Mouse (Mus musculus): ENCODE measurements around the gene Kifc3. TPM values are rescaled to one million over a fixed set of nuclear protein-coding genes. Genes with fewer than 3 reads are reported as not detected.
A peak's percentile ranks its signal among the peaks of the same experiment; 100 is the strongest.

Kifc3 gene
- polyA plus RNA-seq, 1 experiment from 2014 or later, result 20.9 TPM

DNA sequence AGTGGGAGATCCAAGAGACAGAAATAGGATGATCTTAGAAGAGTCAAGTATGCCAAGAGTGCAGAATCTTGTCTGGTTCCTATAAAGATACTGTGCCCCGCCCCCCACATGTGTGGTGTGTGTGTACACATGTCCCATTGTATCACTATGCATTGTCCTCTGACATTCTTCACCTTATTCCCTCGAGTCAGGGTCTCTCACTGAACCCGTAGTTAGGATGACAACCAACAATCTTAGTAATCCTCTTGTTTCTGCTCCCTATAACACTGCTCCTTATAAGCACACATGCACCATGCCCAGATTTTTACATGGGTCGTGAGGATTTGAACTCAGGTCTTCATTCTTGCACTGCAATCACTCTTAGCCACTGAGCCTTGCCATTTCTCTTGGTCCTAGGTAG, 123.3 kb downstream of the Kifc3 start:
- Histone ChIP-seq H3K4me2 (replicated peaks; ENCODE audit: low read depth) (no peak overlapping the region), H3K36me3 (ENCODE audit: control insufficient read depth, insufficient read depth) (peaks cover 4% of the 10 kb centered on the region; the same call in 1 of the 2 replicates), H3K27me3 (replicated peaks; ENCODE audit: control insufficient read depth, insufficient read depth, low read length) (no peaks in the 10 kb centered on the region), H3K4me1 (replicated peaks; ENCODE audit: control insufficient read depth, insufficient read depth, low read length) (no peaks in the 10 kb centered on the region), H3K27ac (ENCODE audit: low read depth, low read length) (no peak overlapping the region), H3K9me3 (ENCODE audit: control insufficient read depth) (no peaks in the 10 kb centered on the region), H3K9ac (ENCODE audit: low read depth, low read length) (no peak overlapping the region), H3K4me3 (ENCODE audit: low read depth, low read length) (no peak overlapping the region)
- no peak for TF ChIP-seq CTCF (IDR thresholded peaks at IDR 0.05; ENCODE audit: low read depth)
- ATAC-seq, result no peak
- 85% methylated on average over 4 of the region's 4 CpGs for WGBS

GRCm38 (mm10) chr8:95078055-95078454, 124.6 kb downstream of the Kifc3 start:
- ATAC-seq, result no peak
- no peaks in the 10 kb centered on the region for H3K4me1 ChIP-seq (replicated peaks; ENCODE audit: control insufficient read depth, insufficient read depth, low read length)
- H3K9ac ChIP-seq (ENCODE audit: low read depth, low read length), result no peak overlapping the region
- no peaks in the 10 kb centered on the region for H3K9me3 ChIP-seq (ENCODE audit: control insufficient read depth)
- H3K36me3 ChIP-seq (ENCODE audit: control insufficient read depth, insufficient read depth), result no peaks in the 10 kb centered on the region
- no peak for TF ChIP-seq CTCF (IDR thresholded peaks at IDR 0.05; ENCODE audit: low read depth)
- WGBS, result 70% methylated on average over 3 of the region's 3 CpGs
- H3K4me2 ChIP-seq (replicated peaks; ENCODE audit: low read depth), result no peak overlapping the region
- H3K27me3 ChIP-seq (replicated peaks; ENCODE audit: control insufficient read depth, insufficient read depth, low read length), result no peaks in the 10 kb centered on the region
- no peak overlapping the region for H3K4me3 ChIP-seq (ENCODE audit: low read depth, low read length)
- no peak overlapping the region for H3K27ac ChIP-seq (ENCODE audit: low read depth, low read length)

GRCm38 (mm10) chr8:95076151-95076550, 126.5 kb downstream of the Kifc3 start:
- H3K4me3 ChIP-seq (ENCODE audit: low read depth, low read length), result no peak overlapping the region
- TF ChIP-seq CTCF (IDR thresholded peaks at IDR 0.05; ENCODE audit: low read depth), result no peak
- no peaks in the 10 kb centered on the region for H3K27me3 ChIP-seq (replicated peaks; ENCODE audit: control insufficient read depth, insufficient read depth, low read length)
- H3K9ac ChIP-seq (ENCODE audit: low read depth, low read length), result no peak overlapping the region
- no peak overlapping the region for H3K4me2 ChIP-seq (replicated peaks; ENCODE audit: low read depth)
- H3K4me1 ChIP-seq (replicated peaks; ENCODE audit: control insufficient read depth, insufficient read depth, low read length), result no peaks in the 10 kb centered on the region
- 75% methylated on average over 17 of the region's 17 CpGs for WGBS
- H3K36me3 ChIP-seq (ENCODE audit: control insufficient read depth, insufficient read depth), result no peaks in the 10 kb centered on the region
- no peak for ATAC-seq
- no peak overlapping the region for H3K27ac ChIP-seq (ENCODE audit: low read depth, low read length)
- no peaks in the 10 kb centered on the region for H3K9me3 ChIP-seq (ENCODE audit: control insufficient read depth)

- no peak overlapping the region for H3K27ac ChIP-seq (ENCODE audit: low read depth, low read length)
- no peak for TF ChIP-seq CTCF (IDR thresholded peaks at IDR 0.05; ENCODE audit: low read depth)
- H3K4me1 ChIP-seq (replicated peaks; ENCODE audit: control insufficient read depth, insufficient read depth, low read length), result no peaks in the 10 kb centered on the region
- H3K4me2 ChIP-seq (replicated peaks; ENCODE audit: low read depth), result no peak overlapping the region
- H3K4me3 ChIP-seq (ENCODE audit: low read depth, low read length), result no peak overlapping the region
- ATAC-seq, result no peak
- H3K27me3 ChIP-seq (replicated peaks; ENCODE audit: control insufficient read depth, insufficient read depth, low read length), result no peaks in the 10 kb centered on the region
- H3K9ac ChIP-seq (ENCODE audit: low read depth, low read length), result no peak overlapping the region
- no peaks in the 10 kb centered on the region for H3K36me3 ChIP-seq (ENCODE audit: control insufficient read depth, insufficient read depth)
- H3K9me3 ChIP-seq (ENCODE audit: control insufficient read depth), result no peaks in the 10 kb centered on the region
- WGBS, result 84% methylated on average over 3 of the region's 3 CpGs
These were observed 127.1 kb downstream of the Kifc3 start for GRCm38 (mm10) chr8:95075504-95075903.

DNA sequence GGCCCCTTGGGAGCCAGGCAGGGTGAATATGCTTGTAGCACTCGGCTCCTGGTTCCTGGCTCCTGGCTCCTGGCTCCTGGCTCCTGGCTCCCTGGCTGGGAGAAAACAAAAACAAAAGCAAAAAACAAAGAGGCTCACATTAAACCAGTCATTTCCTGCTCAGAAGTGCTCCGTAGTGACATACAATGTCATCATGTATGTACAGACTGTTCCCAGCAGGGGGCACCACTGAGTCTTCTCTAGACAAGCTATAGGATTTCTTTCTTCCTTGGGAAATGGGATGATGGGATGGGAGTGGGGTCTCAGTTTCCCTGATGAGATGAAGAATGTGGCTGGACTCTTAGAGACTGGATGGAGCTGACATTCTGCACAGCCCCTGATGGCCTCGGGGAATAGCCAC, 135.0 kb downstream of the Kifc3 start:
- no peak for ATAC-seq

GRCm38 (mm10) chr8:95064531-95064930, 138.1 kb downstream of the Kifc3 start:
- no peaks in the 10 kb centered on the region for H3K36me3 ChIP-seq (ENCODE audit: control insufficient read depth, insufficient read depth)
- no peaks in the 10 kb centered on the region for H3K4me1 ChIP-seq (replicated peaks; ENCODE audit: control insufficient read depth, insufficient read depth, low read length)
- H3K4me2 ChIP-seq (replicated peaks; ENCODE audit: low read depth), result no peak overlapping the region
- H3K9ac ChIP-seq (ENCODE audit: low read depth, low read length), result no peak overlapping the region
- H3K4me3 ChIP-seq (ENCODE audit: low read depth, low read length), result no peak overlapping the region
- no peak for ATAC-seq
- no peaks in the 10 kb centered on the region for H3K27me3 ChIP-seq (replicated peaks; ENCODE audit: control insufficient read depth, insufficient read depth, low read length)
- no peak overlapping the region for H3K27ac ChIP-seq (ENCODE audit: low read depth, low read length)
- no peak for TF ChIP-seq CTCF (IDR thresholded peaks at IDR 0.05; ENCODE audit: low read depth)
- 82% methylated on average over 2 of the region's 2 CpGs for WGBS
- H3K9me3 ChIP-seq (ENCODE audit: control insufficient read depth), result no peaks in the 10 kb centered on the region

More for the DNA sequence above, 135.0 kb downstream of the Kifc3 start:
- Histone ChIP-seq H3K4me2 (replicated peaks; ENCODE audit: low read depth) (no peak overlapping the region), H3K4me1 (replicated peaks; ENCODE audit: control insufficient read depth, insufficient read depth, low read length) (no peaks in the 10 kb centered on the region), H3K36me3 (ENCODE audit: control insufficient read depth, insufficient read depth) (no peaks in the 10 kb centered on the region), H3K9ac (ENCODE audit: low read depth, low read length) (no peak overlapping the region), H3K27me3 (replicated peaks; ENCODE audit: control insufficient read depth, insufficient read depth, low read length) (no peaks in the 10 kb centered on the region), H3K9me3 (ENCODE audit: control insufficient read depth) (no peaks in the 10 kb centered on the region), H3K27ac (ENCODE audit: low read depth, low read length) (no peak overlapping the region), H3K4me3 (ENCODE audit: low read depth, low read length) (no peak overlapping the region)
- TF ChIP-seq CTCF (IDR thresholded peaks at IDR 0.05; ENCODE audit: low read depth), result peak; percentile 76
- WGBS, result 47% methylated on average over 3 of the region's 3 CpGs
